Mouse (Mus musculus) liver, postnatal 0 days (tissue): ENCODE data around the gene Gm10518. TPM values are rescaled to one million over a fixed set of nuclear protein-coding genes. Genes with fewer than 3 reads are reported as not detected.

Experiments used
- ATAC-seq: fragments of 200-750 bp; cut with Nextera tagmentation; 2 replicates; pipeline ENCODE4 v1.8.0; 2017; ENCODE audit warnings: mild to moderate bottlenecking, moderate library complexity
- DNase-seq: peaks from one replicate; pipeline ENCODE4 v3.0.0-alpha.2; 2016
- H3K27ac ChIP-seq: fragments of 300-500 bp; sonication (generic); 2 replicates; pipeline ENCODE4 v1.5.1; 2014; ENCODE audit warnings: antibody characterized with exemption, moderate library complexity, mild to moderate bottlenecking, low read depth
- H3K27me3 ChIP-seq: fragments of 300-500 bp; sonication (generic); 2 replicates; pipeline ENCODE4 v1.6.1; 2014; ENCODE audit warnings: low read length, control low read depth, mixed read lengths; ENCODE audit not compliant: insufficient read depth
- H3K36me3 ChIP-seq: fragments of 300-500 bp; sonication (generic); replicated peaks from 2 replicates; pipeline ENCODE4 v1.6.1; 2014; ENCODE audit warnings: mild to moderate bottlenecking, control low read depth, low read length, moderate library complexity, mixed read lengths; ENCODE audit not compliant: insufficient read depth
- H3K4me1 ChIP-seq: fragments of 300-500 bp; sonication (generic); 2 replicates; pipeline ENCODE4 v1.6.1; 2014; ENCODE audit warnings: antibody characterized with exemption, mild to moderate bottlenecking, control low read depth; ENCODE audit not compliant: insufficient read depth
- H3K4me2 ChIP-seq: fragments of 300-500 bp; sonication (generic); 2 replicates; pipeline ENCODE4 v1.6.1; 2014; ENCODE audit warnings: low read depth, mild to moderate bottlenecking, low read length, moderate library complexity, mixed read lengths
- H3K4me3 ChIP-seq: fragments of 300-500 bp; sonication (generic); 2 replicates; pipeline ENCODE4 v1.5.1; 2014; ENCODE audit warnings: low read depth, low read length
- H3K9ac ChIP-seq: fragments of 300-500 bp; sonication (generic); replicated peaks from 2 replicates; pipeline ENCODE4 v1.6.1; 2014; ENCODE audit warnings: mild to moderate bottlenecking, moderate library complexity
- H3K9me3 ChIP-seq: fragments of 300-500 bp; sonication (generic); 2 replicates; pipeline ENCODE4 v1.6.1; 2016; ENCODE audit warnings: mild to moderate bottlenecking, control low read depth, low read length, mixed read lengths
- CTCF ChIP-seq: sonication (generic); IDR thresholded peaks from 2 replicates; pipeline ENCODE4 v1.5.1; 2016; ENCODE audit warnings: antibody characterized with exemption, low read depth
- EP300 ChIP-seq: IDR thresholded peaks from 2 replicates; pipeline ENCODE4 v1.6.1; 2016; ENCODE audit warnings: antibody characterized with exemption, low read depth, mild to moderate bottlenecking
- WGBS: fragments of 180-500 bp; shearing (Covaris S2); extraction: QIAGEN DNeasy Blood & Tissue Kit; methylation state at CpG from one replicate; pipeline ENCODE4 v1.1.7; 2014; ENCODE audit not compliant: insufficient replicate concordance; 5-methylcytosine and 5-hydroxymethylcytosine counted together
- polyA plus RNA-seq: library from polyadenylated mRNA; unstranded; fragments of >200 nt; fragmentation: Nextera tagmentation; extraction: Ambion mirVana; gene quantifications from 2 replicates; pipeline ENCODE4 v1.2.1, GENCODE M21; 2015

Gm10518 gene
- polyA plus RNA-seq, 1 experiment from 2014 or later: 0.09 TPM

GRCm38 (mm10) chr1:179847759-179848389 lies 44.7 kb downstream of the Gm10518 start:
- H3K27ac ChIP-seq: 0 out of 2 replicates have a peak overlapping the region, but pooled peaks have one; percentile 11

GRCm38 (mm10) chr1:179853421-179853820 lies 50.2 kb downstream of the Gm10518 start:
- Histone ChIP-seq H3K4me1 (peaks cover 6% of the 10 kb centered on the region), H3K36me3 (no peaks in the 10 kb centered on the region), H3K4me3 (no peak overlapping the region), H3K27ac (peak overlapping the region; percentile 69; the same call in 1 of the 2 replicates), H3K4me2 (peak overlapping the region; percentile 51; the same call in 1 of the 2 replicates), H3K9me3 (no peaks in the 10 kb centered on the region), H3K27me3 (no peaks in the 10 kb centered on the region), H3K9ac (no peak overlapping the region)
- WGBS: 37% methylated on average over 4 of the region's 4 CpGs
- ATAC-seq (no peak), DNase-seq (peak; percentile 69)
- TF ChIP-seq EP300 (no peak), CTCF (peak; percentile 87)

More at GRCm38 (mm10) chr1:179847759-179848389, 44.7 kb downstream of the Gm10518 start:
- TF ChIP-seq EP300: no peak; the same call in 1 of the 2 replicates
- TF ChIP-seq CTCF: peak; percentile 87
- no peaks in the 10 kb centered on the region for H3K9me3 ChIP-seq
- ATAC-seq (peak; percentile 69), DNase-seq (peak; percentile 89)
- H3K4me2 ChIP-seq: peak overlapping the region; percentile 83
- 5% methylated on average over 20 of the region's 20 CpGs for WGBS
- H3K27me3 ChIP-seq: no peaks in the 10 kb centered on the region
- peak overlapping the region; percentile 63 for H3K9ac ChIP-seq
- peaks cover 3% of the 10 kb centered on the region; the same call in 1 of the 2 replicates for H3K4me1 ChIP-seq
- no peaks in the 10 kb centered on the region for H3K36me3 ChIP-seq
- H3K4me3 ChIP-seq: peak overlapping the region; percentile 45

Other genes with a start within 250 kb of the Gm10518 start
- gene Sccpdh, start 135.2 kb upstream of the Gm10518 start, polyA plus RNA-seq: 9.0 and 9.9 TPM in 2 replicates
- not detected in 2 replicates for gene Kif28, start 58.1 kb upstream of the Gm10518 start, polyA plus RNA-seq
- gene Ahctf1, start 304 bp downstream of the Gm10518 start, polyA plus RNA-seq: 8.1 and 9.2 TPM in 2 replicates
- 3.5 TPM in 2 replicates for gene Cdc42bpa, start 157.1 kb downstream of the Gm10518 start, polyA plus RNA-seq